Mouse (Mus musculus) midbrain, embryonic 16.5 days (tissue): ENCODE data around the gene Rbm20. TPM values are rescaled to one million over a fixed set of nuclear protein-coding genes. Genes with fewer than 3 reads are reported as not detected.

Source experiments
- ATAC-seq: fragments of 200-750 bp; cut with Nextera tagmentation; 2 replicates; pipeline ENCODE4 v1.8.0; 2017; ENCODE audit warnings: moderate TSS enrichment
- H3K27ac ChIP-seq: fragments of 300-500 bp; sonication (generic); 2 replicates; pipeline ENCODE4 v1.5.1; 2014; ENCODE audit warnings: mild to moderate bottlenecking, low read length, mixed read lengths
- H3K27me3 ChIP-seq: fragments of 300-500 bp; sonication (generic); 2 replicates; pipeline ENCODE4 v1.6.1; 2014; ENCODE audit warnings: low read depth, low read length, mixed read lengths; ENCODE audit not compliant: control insufficient read depth, insufficient read depth
- H3K36me3 ChIP-seq: fragments of 300-500 bp; sonication (generic); 2 replicates; pipeline ENCODE4 v1.6.1; 2014; ENCODE audit warnings: mild to moderate bottlenecking, low read length, moderate library complexity, mixed read lengths; ENCODE audit not compliant: control insufficient read depth, insufficient read depth
- H3K4me1 ChIP-seq: fragments of 300-500 bp; sonication (generic); 2 replicates; pipeline ENCODE4 v1.6.1; 2014; ENCODE audit warnings: mild to moderate bottlenecking, low read length, mixed read lengths; ENCODE audit not compliant: control insufficient read depth, insufficient read depth
- H3K4me2 ChIP-seq: fragments of 300-500 bp; sonication (generic); 2 replicates; pipeline ENCODE4 v1.6.1; 2014; ENCODE audit warnings: mild to moderate bottlenecking, low read length, mixed read lengths
- H3K4me3 ChIP-seq: fragments of 300-500 bp; sonication (generic); 2 replicates; pipeline ENCODE4 v1.5.1; 2014; ENCODE audit warnings: low read depth, mild to moderate bottlenecking, low read length, moderate library complexity, mixed read lengths
- H3K9ac ChIP-seq: fragments of 300-500 bp; sonication (generic); 2 replicates; pipeline ENCODE4 v1.6.1; 2014; ENCODE audit warnings: low read depth, low read length, mixed read lengths
- H3K9me3 ChIP-seq: fragments of 300-500 bp; sonication (generic); replicated peaks from 2 replicates; pipeline ENCODE4 v1.6.1; 2014; ENCODE audit warnings: mild to moderate bottlenecking, low read length, mixed read lengths; ENCODE audit not compliant: control insufficient read depth, poor library complexity, severe bottlenecking
- WGBS: fragments of 180-500 bp; shearing (Covaris S2); extraction: QIAGEN DNeasy Blood & Tissue Kit; methylation state at CpG from one replicate; pipeline ENCODE4 v1.1.7; 2014; 5-methylcytosine and 5-hydroxymethylcytosine counted together
- polyA plus RNA-seq: library from polyadenylated mRNA; unstranded; fragments of >200 nt; fragmentation: Nextera tagmentation; extraction: Ambion mirVana; gene quantifications from 2 replicates; pipeline ENCODE4 v1.2.1, GENCODE M21; 2015

Rbm20 gene
- polyA plus RNA-seq, 1 experiment from 2014 or later: 0.75 TPM

GRCm38 (mm10) chr19:53859149-53859548 lies 182.0 kb downstream of the Rbm20 start:
- no peak for ATAC-seq
- Histone ChIP-seq H3K4me2 (no peak overlapping the region), H3K9ac (no peak overlapping the region), H3K27ac (no peak overlapping the region), H3K9me3 (no peaks in the 10 kb centered on the region), H3K36me3 (no peaks in the 10 kb centered on the region), H3K4me1 (peaks cover 6% of the 10 kb centered on the region; the same call in 1 of the 2 replicates), H3K27me3 (no peaks in the 10 kb centered on the region), H3K4me3 (no peak overlapping the region)
- 41% methylated on average over 9 of the region's 9 CpGs for WGBS

- Histone ChIP-seq H3K27me3 (no peaks in the 10 kb centered on the region), H3K27ac (no peak overlapping the region), H3K9me3 (no peaks in the 10 kb centered on the region), H3K4me1 (peaks cover 6% of the 10 kb centered on the region; the same call in 1 of the 2 replicates), H3K4me2 (no peak overlapping the region), H3K9ac (no peak overlapping the region), H3K4me3 (no peak overlapping the region), H3K36me3 (no peaks in the 10 kb centered on the region)
- ATAC-seq: no peak
- WGBS: 49% methylated on average over 7 of the region's 7 CpGs
Measured at GRCm38 (mm10) chr19:53859593-53859992, 182.5 kb downstream of the Rbm20 start.

- H3K27ac ChIP-seq: no peak overlapping the region
- no peak overlapping the region for H3K4me2 ChIP-seq
- H3K4me3 ChIP-seq: no peak overlapping the region
- H3K27me3 ChIP-seq: no peaks in the 10 kb centered on the region
- no peaks in the 10 kb centered on the region for H3K36me3 ChIP-seq
- ATAC-seq: no peak
- H3K9ac ChIP-seq: no peak overlapping the region
- no peaks in the 10 kb centered on the region for H3K9me3 ChIP-seq
- H3K4me1 ChIP-seq: peaks cover 6% of the 10 kb centered on the region; the same call in 1 of the 2 replicates
- WGBS: 81% methylated on average over 7 of the region's 7 CpGs
Measured at GRCm38 (mm10) chr19:53861346-53861745, 184.2 kb downstream of the Rbm20 start.

- no peaks in the 10 kb centered on the region for H3K36me3 ChIP-seq
- H3K4me2 ChIP-seq: no peak overlapping the region
- ATAC-seq: no peak
- H3K4me3 ChIP-seq: no peak overlapping the region
- no peaks in the 10 kb centered on the region for H3K27me3 ChIP-seq
- H3K4me1 ChIP-seq: peaks cover 6% of the 10 kb centered on the region; the same call in 1 of the 2 replicates
- H3K9ac ChIP-seq: no peak overlapping the region
- 63% methylated on average over 8 of the region's 8 CpGs for WGBS
- no peak overlapping the region for H3K27ac ChIP-seq
- no peaks in the 10 kb centered on the region for H3K9me3 ChIP-seq
Measured at GRCm38 (mm10) chr19:53862573-53863246, 185.6 kb downstream of the Rbm20 start.

- no peak for ATAC-seq
Measured at GRCm38 (mm10) chr19:53867238-53867637, 190.1 kb downstream of the Rbm20 start.

GRCm38 (mm10) chr19:53868125-53868524 lies 191.0 kb downstream of the Rbm20 start:
- Histone ChIP-seq H3K4me2 (no peak overlapping the region), H3K36me3 (no peaks in the 10 kb centered on the region), H3K27me3 (no peaks in the 10 kb centered on the region), H3K9me3 (no peaks in the 10 kb centered on the region), H3K4me1 (no peaks in the 10 kb centered on the region), H3K4me3 (no peak overlapping the region), H3K9ac (no peak overlapping the region), H3K27ac (no peak overlapping the region)
- no peak for ATAC-seq
- 90% methylated on average over 6 of the region's 6 CpGs for whole genome bisulfite sequencing

More at GRCm38 (mm10) chr19:53867238-53867637, 190.1 kb downstream of the Rbm20 start:
- Histone ChIP-seq H3K4me1 (no peaks in the 10 kb centered on the region), H3K9me3 (no peaks in the 10 kb centered on the region), H3K27ac (no peak overlapping the region), H3K9ac (no peak overlapping the region), H3K27me3 (no peaks in the 10 kb centered on the region), H3K4me2 (no peak overlapping the region), H3K4me3 (no peak overlapping the region), H3K36me3 (no peaks in the 10 kb centered on the region)

- no peaks in the 10 kb centered on the region for H3K36me3 ChIP-seq
- no peak overlapping the region for H3K4me2 ChIP-seq
- no peaks in the 10 kb centered on the region for H3K9me3 ChIP-seq
- no peak overlapping the region for H3K4me3 ChIP-seq
- H3K27ac ChIP-seq: no peak overlapping the region
- ATAC-seq: no peak
- H3K9ac ChIP-seq: no peak overlapping the region
- 97% methylated on average over 1 of the region's 1 CpGs for WGBS
- no peaks in the 10 kb centered on the region for H3K4me1 ChIP-seq
- no peaks in the 10 kb centered on the region for H3K27me3 ChIP-seq
Measured at GRCm38 (mm10) chr19:53868796-53869195, 191.7 kb downstream of the Rbm20 start.

- 76% methylated on average over 4 of the region's 4 CpGs for WGBS
- no peak overlapping the region for H3K27ac ChIP-seq
Measured at GRCm38 (mm10) chr19:53869427-53870385, 192.6 kb downstream of the Rbm20 start.

GRCm38 (mm10) chr19:53870568-53870967 lies 193.5 kb downstream of the Rbm20 start:
- H3K4me2 ChIP-seq: no peak overlapping the region
- no peaks in the 10 kb centered on the region for H3K9me3 ChIP-seq
- no peaks in the 10 kb centered on the region for H3K27me3 ChIP-seq
- no peak overlapping the region for H3K4me3 ChIP-seq
- no peak overlapping the region for H3K9ac ChIP-seq
- WGBS: 67% methylated on average over 2 of the region's 2 CpGs
- H3K27ac ChIP-seq: no peak overlapping the region
- no peak for ATAC-seq
- H3K36me3 ChIP-seq: no peaks in the 10 kb centered on the region
- H3K4me1 ChIP-seq: peaks cover 4% of the 10 kb centered on the region; the same call in 1 of the 2 replicates

More at GRCm38 (mm10) chr19:53869427-53870385, 192.6 kb downstream of the Rbm20 start:
- H3K4me3 ChIP-seq: no peak overlapping the region
- no peaks in the 10 kb centered on the region for H3K27me3 ChIP-seq
- no peaks in the 10 kb centered on the region for H3K4me1 ChIP-seq
- H3K9ac ChIP-seq: no peak overlapping the region
- H3K9me3 ChIP-seq: no peaks in the 10 kb centered on the region
- H3K36me3 ChIP-seq: no peaks in the 10 kb centered on the region
- ATAC-seq: no peak
- no peak overlapping the region for H3K4me2 ChIP-seq
